Mouse (Mus musculus) heart, embryonic 15.5 days (tissue): Measurements from ENCODE around the gene Olfr1128. TPM values are rescaled to one million over a fixed set of nuclear protein-coding genes. Genes with fewer than 3 reads are reported as not detected.

Experiments
- polyA plus RNA-seq: library from polyadenylated mRNA; unstranded; fragments of >200 nt; fragmentation: Nextera tagmentation; extraction: Ambion mirVana; gene quantifications from 2 replicates; pipeline ENCODE4 v1.2.1, GENCODE M21; 2015

The Olfr1128 gene
- polyA plus RNA-seq, 1 experiment from 2014 or later, result not detected

Other genes starting within 250 kb of the Olfr1128 start
- gene Olfr1118, start 238.0 kb downstream of the Olfr1128 start, polyA plus RNA-seq, result not detected in 2 replicates
- gene Olfr1120, start 190.7 kb downstream of the Olfr1128 start, polyA plus RNA-seq, result not detected in 2 replicates
- gene Olfr1121, start 175.6 kb downstream of the Olfr1128 start, polyA plus RNA-seq, result not detected in 2 replicates
- gene Olfr1122, start 159.7 kb downstream of the Olfr1128 start, polyA plus RNA-seq, result not detected in 2 replicates
- not detected in 2 replicates for gene Olfr1123, start 128.9 kb downstream of the Olfr1128 start, polyA plus RNA-seq
- gene Olfr1124, start 115.3 kb downstream of the Olfr1128 start, polyA plus RNA-seq, result not detected in 2 replicates
- gene Olfr1126, start 91.6 kb downstream of the Olfr1128 start, polyA plus RNA-seq, result not detected in 2 replicates
- gene Pramel7, start 48.4 kb downstream of the Olfr1128 start, polyA plus RNA-seq, result not detected in 2 replicates
- not detected in 2 replicates for gene Pramel6, start 39.0 kb downstream of the Olfr1128 start, polyA plus RNA-seq
- gene Olfr153, start 13.7 kb downstream of the Olfr1128 start, polyA plus RNA-seq, result not detected in 2 replicates
- gene Olfr1129, start 28.4 kb upstream of the Olfr1128 start, polyA plus RNA-seq, result not detected in 2 replicates
- gene Olfr1130, start 60.7 kb upstream of the Olfr1128 start, polyA plus RNA-seq, result not detected in 2 replicates
- gene Olfr1131, start 81.6 kb upstream of the Olfr1128 start, polyA plus RNA-seq, result not detected in 2 replicates
- not detected in 2 replicates for gene Olfr1132, start 92.0 kb upstream of the Olfr1128 start, polyA plus RNA-seq
- not detected in 2 replicates for gene Olfr1133, start 101.8 kb upstream of the Olfr1128 start, polyA plus RNA-seq
- gene Olfr1134, start 112.9 kb upstream of the Olfr1128 start, polyA plus RNA-seq, result not detected in 2 replicates
- gene Olfr1135, start 128.1 kb upstream of the Olfr1128 start, polyA plus RNA-seq, result not detected in 2 replicates
- gene Olfr1136, start 148.4 kb upstream of the Olfr1128 start, polyA plus RNA-seq, result not detected in 2 replicates
- gene Olfr1137, start 167.6 kb upstream of the Olfr1128 start, polyA plus RNA-seq, result not detected in 2 replicates
- not detected in 2 replicates for gene Olfr1138, start 194.4 kb upstream of the Olfr1128 start, polyA plus RNA-seq
- gene Olfr1140, start 198.2 kb upstream of the Olfr1128 start, polyA plus RNA-seq, result not detected in 2 replicates
- gene Olfr1141, start 208.4 kb upstream of the Olfr1128 start, polyA plus RNA-seq, result not detected in 2 replicates
- not detected in 2 replicates for gene Olfr152, start 233.9 kb upstream of the Olfr1128 start, polyA plus RNA-seq